ENCODE assay signal across 8 mouse cellular contexts in genomic region chr11:3648305-3648963, GRCm38 (mm10). TPM values are rescaled to one million over a fixed set of nuclear protein-coding genes. Genes with fewer than 3 reads are reported as not detected.
A peak's percentile ranks its signal among the peaks of the same experiment; 100 is the strongest.
DNase-seq lines count a peak whose midpoint lies in the region; ATAC-seq and TF ChIP-seq lines count a peak whose summit lies in the region.

No protein-coding gene starts in this region.

- H3K9me3 ChIP-seq in heart, embryonic 12.5 days (replicated peaks) = no peaks in the 10 kb centered on the region
- H3K9me3 ChIP-seq in midbrain, embryonic 14.5 days (ENCODE audit: control insufficient read depth, low read length) = peaks cover 21% of the 10 kb centered on the region

- peak overlapping the region; percentile 94 for H3K27ac ChIP-seq in heart, embryonic 12.5 days (ENCODE audit: poor library complexity, severe bottlenecking)
- peak overlapping the region; percentile 95 for H3K27ac ChIP-seq in midbrain, embryonic 14.5 days (replicated peaks; ENCODE audit: low read depth, low read length)

- H3K79me3 ChIP-seq in C2C12 (ENCODE audit: low read depth) = peaks cover 84% of the 10 kb centered on the region

- peak; percentile 13 to 47 for DNase-seq in gastrocnemius, postnatal 36 days
- no peak for DNase-seq in gastrocnemius, adult 18-20 months (ENCODE audit: low spot score)
- no peak for DNase-seq in brain, embryonic 14.5 days (ENCODE audit: low read depth)
- peak; percentile 7 for DNase-seq in layer of hippocampus, adult 9-10 months (ENCODE audit: low spot score)
- no peak for DNase-seq in midbrain, embryonic 14.5 days
- DNase-seq in thymus, postnatal 0 days (ENCODE audit: low spot score) = no peak

- intact Hi-C loops in gastrocnemius, postnatal 36 days (cut with DNase I) = loop anchor here (5.0 kb wide), 1 partner anchor 111 kb away; no protein-coding TSS in a partner anchor

- H3K36me3 ChIP-seq in C2C12 (ENCODE audit: control insufficient read depth, insufficient read depth) = peaks cover 75% of the 10 kb centered on the region
- peaks cover 32% of the 10 kb centered on the region for H3K36me3 ChIP-seq in heart, embryonic 12.5 days
- peaks cover 31% of the 10 kb centered on the region for H3K36me3 ChIP-seq in midbrain, embryonic 14.5 days (ENCODE audit: control insufficient read depth, insufficient read depth, low read length)

- peak; percentile 52 for ATAC-seq in heart, embryonic 12.5 days (ENCODE audit: insufficient number of reproducible peaks, low FRiP score)
- ATAC-seq in midbrain, embryonic 14.5 days (ENCODE audit: low FRiP score, low TSS enrichment) = peak; percentile 18; the same call in 1 of the 2 replicates

- H3K9ac ChIP-seq in heart, embryonic 12.5 days = peak overlapping the region; percentile 99
- peak overlapping the region; percentile 96 for H3K9ac ChIP-seq in midbrain, embryonic 14.5 days (replicated peaks; ENCODE audit: low read length)

- no peak for TF ChIP-seq CTCF in C2C12 (IDR thresholded peaks at IDR 0.05; ENCODE audit: control insufficient read depth, insufficient read depth, insufficient read length)
- no peak for TF ChIP-seq CTCF in brain, embryonic 14.5 days (IDR thresholded peaks at IDR 0.05; ENCODE audit: borderline replicate concordance, extremely low read depth, insufficient read depth, insufficient read length)

- H3K4me2 ChIP-seq in heart, embryonic 12.5 days = peak overlapping the region; percentile 97
- H3K4me2 ChIP-seq in midbrain, embryonic 14.5 days (ENCODE audit: low read length) = peak overlapping the region; percentile 67

- WGBS in heart, embryonic 12.5 days = 1% methylated on average over 54 of the region's 62 CpGs
- 1% methylated on average over 52 of the region's 62 CpGs for WGBS in midbrain, embryonic 14.5 days

- peak overlapping the region; percentile 76 for H3K4me3 ChIP-seq in C2C12 (ENCODE audit: insufficient read depth, poor library complexity, severe bottlenecking)
- H3K4me3 ChIP-seq in heart, embryonic 12.5 days = peak overlapping the region; percentile 99
- peak overlapping the region; percentile 94 for H3K4me3 ChIP-seq in midbrain, embryonic 14.5 days (replicated peaks; ENCODE audit: low read depth, low read length)

- H3K27me3 ChIP-seq in C2C12 (ENCODE audit: control insufficient read depth, insufficient read depth, insufficient read length) = no peaks in the 10 kb centered on the region
- H3K27me3 ChIP-seq in heart, embryonic 12.5 days (replicated peaks) = no peaks in the 10 kb centered on the region
- H3K27me3 ChIP-seq in midbrain, embryonic 14.5 days (ENCODE audit: control insufficient read depth, insufficient read depth, low read length) = no peaks in the 10 kb centered on the region

- H3ac ChIP-seq in C2C12 (ENCODE audit: control insufficient read depth, insufficient read length, low read depth) = peak overlapping the region; percentile 99

- H3K4me1 ChIP-seq in heart, embryonic 12.5 days (replicated peaks) = peaks cover 10% of the 10 kb centered on the region
- H3K4me1 ChIP-seq in midbrain, embryonic 14.5 days (ENCODE audit: control insufficient read depth, insufficient read depth, low read length) = peaks cover 18% of the 10 kb centered on the region

- peaks cover 95% of the 10 kb centered on the region for H3K79me2 ChIP-seq in C2C12 (ENCODE audit: control insufficient read depth, insufficient read depth)

- TF ChIP-seq POLR2A in brain, embryonic 14.5 days (IDR thresholded peaks at IDR 0.05; ENCODE audit: borderline replicate concordance, extremely low read depth, insufficient read depth, insufficient read length, poor library complexity, severe bottlenecking) = peak; percentile 53

TF ChIP-seq in C2C12, 6 proteins besides CTCF, POLR2A, EP300 and RAD21:
- no peak for TF ChIP-seq MAX (IDR thresholded peaks at IDR 0.05)
- TF ChIP-seq MYOG (IDR thresholded peaks at IDR 0.05; ENCODE audit: control insufficient read depth, extremely low read depth, insufficient read length) = no peak
- no peak for TF ChIP-seq CEBPB (IDR thresholded peaks at IDR 0.05; ENCODE audit: low read depth)
- no peak for TF ChIP-seq FOSL1 (IDR thresholded peaks at IDR 0.05; ENCODE audit: insufficient read depth, low read length, poor library complexity, severe bottlenecking)
- no peak for TF ChIP-seq MYOD1 (IDR thresholded peaks at IDR 0.05; ENCODE audit: control insufficient read depth, insufficient read length, low read depth)
- TF ChIP-seq USF1 (IDR thresholded peaks at IDR 0.05; ENCODE audit: low read depth) = no peak
TF ChIP-seq in C2C12: peak in this region for 0.

RNA-seq across cellular contexts. Expression of gene Morc2a, which starts 0.6 kb away (rescaled TPM):
- total RNA-seq in gastrocnemius, postnatal 36 days (2021) = 10 to 100 TPM; 16.0 to 16.7 TPM
- 10 to 100 TPM; 17.2 to 17.7 TPM for total RNA-seq in gastrocnemius, adult 18-20 months (2021)
- polyA plus RNA-seq in C2C12 (2012; fragmentation: generic; extraction: Trizol) = 21.7 TPM
- polyA plus RNA-seq in brain, embryonic 14.5 days (2012; rRNA removed) = 35.0 and 49.1 TPM in 2 replicates
- 33.3 TPM in 2 replicates for polyA plus RNA-seq in heart, embryonic 12.5 days (2016; fragmentation: Nextera tagmentation; extraction: Ambion mirVana)
- polyA plus RNA-seq in midbrain, embryonic 14.5 days (2014; fragmentation: Nextera tagmentation; extraction: Ambion mirVana) = 32.1 and 32.2 TPM in 2 replicates
- 14.7 and 16.7 TPM in 2 replicates for polyA plus RNA-seq in thymus, postnatal 0 days (2015; fragmentation: Nextera tagmentation; extraction: Ambion mirVana)

Comparison
In these comparisons a context has a peak if more than half of its experiments do, and no peak if none do; other contexts are left out.
1. DNase-seq: peak in gastrocnemius, postnatal 36 days (2 of 2) and layer of hippocampus, adult 9-10 months (single experiment); none in gastrocnemius, adult 18-20 months (single experiment), brain, embryonic 14.5 days (single experiment), midbrain, embryonic 14.5 days (single experiment) and thymus, postnatal 0 days (single experiment).
2. Peak in every context shown above with its lines, with median percentiles within 50 percentile points of each other: H3K4me3 ChIP-seq.